Mouse (Mus musculus) left cerebral cortex, adult 8-10 months (tissue): ENCODE measurements around the gene Gm9999. TPM values are rescaled to one million over a fixed set of nuclear protein-coding genes. Genes with fewer than 3 reads are reported as not detected.

ENCODE experiments used
- DNase-seq, 2 experiments: peaks; one replicate each; pipeline ENCODE4 v3.0.0; 2022; ENCODE audit warnings: low spot score in 2 of 2
- total RNA-seq, 4 experiments: library from RNA; stranded (reverse); gene quantifications; 2 replicates each; pipeline ENCODE4 v1.2.4; 2022

Gene Gm9999
- total RNA-seq, 4 experiments from 2014 or later: not detected

GRCm38 (mm10) chr7:46999983-47000643 is 16.7 kb downstream of the Gm9999 start:
- DNase-seq: no peak

- no peak for DNase-seq
Observed at GRCm38 (mm10) chr7:47000644-47000983, 17.2 kb downstream of the Gm9999 start.

DNA sequence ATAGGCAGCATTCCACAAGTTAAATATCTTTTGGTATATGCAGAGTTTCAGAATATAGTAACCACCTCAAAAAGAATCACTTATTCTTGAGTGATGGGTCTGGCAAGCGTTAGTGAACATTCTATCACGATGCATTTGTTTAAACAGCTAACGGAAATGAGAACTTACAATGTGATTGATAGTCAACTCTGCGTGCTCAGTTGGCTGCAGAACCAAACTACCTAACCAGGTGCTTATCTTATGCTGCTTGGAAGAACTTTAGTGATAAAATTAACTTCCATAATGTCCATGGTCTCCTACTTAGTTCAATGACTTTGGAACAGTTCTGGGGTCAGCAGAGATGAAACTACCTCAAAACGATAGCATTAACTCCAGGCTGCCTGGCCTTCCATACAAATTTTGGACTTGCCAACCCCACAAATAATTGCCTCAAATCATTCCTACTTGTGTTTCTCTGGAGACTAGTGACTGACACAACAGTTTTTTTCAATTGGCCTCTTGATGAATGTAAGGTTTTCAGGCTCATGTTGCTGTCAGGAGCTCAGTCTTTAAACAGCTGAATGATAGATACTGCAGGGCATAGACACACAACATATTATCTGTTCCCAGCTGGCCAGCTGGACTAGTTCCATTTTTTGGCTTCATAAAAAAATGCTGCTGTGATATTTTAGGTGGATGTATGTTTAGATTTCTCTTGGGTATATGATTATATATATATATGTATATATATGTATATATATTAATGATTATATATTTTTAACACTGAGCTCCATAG is 17.9 kb downstream of the Gm9999 start:
- DNase-seq: no peak

DNA sequence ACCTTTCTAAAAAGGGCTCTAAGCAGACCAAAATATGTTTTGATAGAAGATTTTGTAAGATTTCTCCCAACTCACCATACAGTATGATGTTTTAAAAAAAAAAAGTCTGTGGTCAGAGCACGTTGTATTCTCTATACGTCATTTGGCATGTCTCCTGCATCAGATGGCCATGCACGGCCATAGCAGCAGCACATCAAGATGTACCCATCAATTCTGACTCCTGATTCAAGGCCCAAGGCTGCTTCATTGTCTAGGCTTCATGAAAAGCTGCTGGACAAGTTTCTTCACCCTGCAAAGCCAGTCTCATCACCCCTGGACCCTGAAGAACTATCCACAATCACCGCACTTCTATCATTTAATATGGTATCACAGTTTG is 18.5 kb downstream of the Gm9999 start:
- no peak for DNase-seq

GRCm38 (mm10) chr7:47003411-47004115 is 20.2 kb downstream of the Gm9999 start:
- DNase-seq: no peak

- DNase-seq: no peak
Observed at GRCm38 (mm10) chr7:47007109-47007780, 23.9 kb downstream of the Gm9999 start.

GRCm38 (mm10) chr7:47007818-47008167 is 24.4 kb downstream of the Gm9999 start:
- no peak for DNase-seq

DNA sequence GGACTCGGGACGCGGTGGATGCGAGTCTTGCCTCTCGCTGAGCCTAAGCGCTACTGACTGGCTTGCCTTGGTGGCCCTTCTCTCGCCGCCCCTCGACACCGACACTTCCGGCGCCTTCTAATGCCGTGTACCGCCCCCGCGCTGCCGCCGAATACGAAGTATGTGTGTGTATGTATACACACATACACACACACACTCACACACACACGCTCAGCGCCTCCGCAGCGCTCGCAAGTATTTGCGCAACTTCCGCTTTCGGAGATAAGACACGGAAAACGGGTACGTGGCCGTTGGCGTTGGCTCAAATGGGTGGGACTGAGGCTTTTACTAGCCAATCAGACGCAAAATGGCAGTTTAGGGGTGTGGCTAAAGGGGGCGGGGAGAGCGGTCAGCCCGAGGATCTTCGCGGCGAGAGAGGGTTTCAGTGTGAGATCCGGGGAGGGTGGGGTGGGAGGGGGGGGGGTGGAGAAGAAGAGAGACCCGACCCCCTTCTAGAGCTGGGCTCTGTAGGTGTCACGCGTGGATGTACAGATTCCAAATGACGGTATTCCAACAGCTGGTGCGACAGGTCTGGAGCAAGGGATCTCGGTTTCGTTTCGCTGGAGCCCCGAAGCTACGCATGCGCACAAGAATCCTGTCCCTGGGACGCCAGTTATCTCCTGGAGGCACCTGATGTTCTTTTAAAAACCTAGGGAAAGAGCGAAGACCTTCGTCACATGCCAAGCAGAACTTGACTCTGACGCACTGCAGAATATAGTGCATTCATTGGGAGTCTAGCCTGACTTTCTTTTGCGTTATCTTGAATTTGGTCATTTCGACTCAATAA is 25.0 kb downstream of the Gm9999 start, which contains the start of gene Spty2d1:
Spty2d1 (minus strand) TSS at position 244 of the 826 bp plus-strand sequence.
- DNase-seq: peak; percentile 99

DNA sequence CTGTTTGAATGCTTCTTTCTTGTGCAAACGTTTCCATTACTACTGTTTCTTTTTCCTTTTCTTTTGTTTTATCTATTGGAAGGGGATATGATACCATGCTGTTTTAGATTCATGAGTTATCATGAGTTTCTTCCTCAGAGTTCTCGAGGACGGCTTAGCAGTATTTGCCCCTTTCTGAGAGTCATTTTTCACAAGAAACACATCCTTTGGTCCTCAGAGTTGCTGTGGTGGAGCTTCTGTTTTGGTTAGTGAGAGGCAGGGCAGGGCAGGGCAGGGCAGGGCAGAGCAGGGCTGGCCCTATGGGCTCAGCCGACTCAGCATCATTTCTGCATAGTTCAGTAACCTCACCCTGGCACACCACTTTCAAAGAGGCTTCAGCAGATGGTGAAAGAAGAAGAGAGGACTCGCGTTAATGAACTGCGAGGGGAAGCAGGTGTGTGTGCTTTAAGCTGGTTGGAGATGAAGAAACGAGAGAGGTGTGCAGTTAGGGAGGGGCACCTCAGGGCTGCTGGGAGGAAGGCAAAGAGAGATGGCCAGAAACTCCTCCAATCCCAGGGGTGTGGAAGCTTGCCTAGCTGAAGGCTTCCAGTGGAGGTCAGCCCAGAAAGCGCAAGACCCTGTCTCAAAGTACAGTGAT is 29.9 kb downstream of the Gm9999 start:
- no peak for DNase-seq

DNA sequence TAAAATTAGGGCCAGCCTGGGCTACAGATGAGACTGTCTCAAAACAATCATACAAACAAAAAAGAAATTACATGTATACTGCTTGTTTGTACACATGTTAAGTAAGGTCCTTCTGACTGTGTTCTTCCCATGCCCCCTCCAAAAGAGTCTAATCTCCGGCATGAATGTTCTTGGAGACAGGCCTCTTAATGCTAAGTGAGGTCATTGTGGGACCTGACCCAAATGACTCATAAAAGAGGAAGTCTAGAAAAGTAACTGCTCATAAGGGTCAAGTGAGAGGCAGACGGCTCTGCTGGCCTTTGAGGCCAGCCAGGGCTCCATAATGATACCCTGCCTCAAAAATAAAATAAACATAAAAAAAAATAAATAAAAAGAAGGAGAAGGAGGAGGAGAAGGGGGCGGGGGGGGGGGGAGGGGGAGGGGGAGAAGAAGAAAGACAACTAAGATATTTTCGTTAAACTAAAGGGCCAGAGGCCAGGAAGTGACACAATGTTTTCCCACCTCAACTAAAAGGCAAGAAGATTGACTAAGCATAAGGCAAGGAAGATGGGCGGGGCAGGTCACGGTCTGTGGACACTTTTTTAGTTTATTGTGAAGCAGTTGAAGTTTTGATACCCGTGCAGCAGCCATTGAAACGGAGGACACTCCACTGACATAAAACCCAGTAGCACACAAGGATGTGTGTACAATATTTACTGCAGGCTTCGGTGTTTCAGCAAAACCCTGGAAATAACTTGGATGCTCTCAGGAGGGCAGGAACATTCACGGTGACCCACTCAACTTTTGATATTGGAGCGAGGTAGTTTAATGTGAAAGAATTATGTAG is 31.4 kb downstream of the Gm9999 start:
- DNase-seq: no peak

GRCm38 (mm10) chr7:47015390-47016065 is 32.1 kb downstream of the Gm9999 start:
- peak; percentile 56 to 76 for DNase-seq

- DNase-seq: no peak
Observed at GRCm38 (mm10) chr7:47016602-47017001, 33.2 kb downstream of the Gm9999 start.

- no peak for DNase-seq
Observed at GRCm38 (mm10) chr7:47017146-47017545, 33.8 kb downstream of the Gm9999 start.

GRCm38 (mm10) chr7:47019641-47020040 is 36.3 kb downstream of the Gm9999 start:
- DNase-seq: peak in 1 of 2 experiments; percentile 73

GRCm38 (mm10) chr7:47020956-47021355 is 37.6 kb downstream of the Gm9999 start:
- DNase-seq: no peak

DNA sequence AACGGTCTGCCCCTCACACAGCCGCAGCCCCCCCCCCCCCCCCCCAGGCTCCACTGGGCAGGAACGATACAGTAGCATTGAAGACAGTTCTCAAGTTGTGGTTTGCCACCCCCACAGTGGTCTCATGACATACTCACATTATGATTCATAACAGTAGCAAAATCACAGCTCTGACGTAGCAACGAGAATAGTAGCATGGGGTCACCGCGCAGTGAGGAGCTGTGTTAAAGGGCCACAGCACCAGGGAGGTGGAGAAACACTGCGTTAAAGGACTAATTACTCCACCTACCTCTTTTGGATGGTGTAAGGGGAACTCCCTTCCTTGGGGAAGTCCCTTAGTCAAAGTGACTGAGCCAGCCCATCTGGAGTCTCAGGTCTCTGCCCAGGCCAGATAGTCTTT is 39.1 kb downstream of the Gm9999 start:
- DNase-seq: no peak

DNA sequence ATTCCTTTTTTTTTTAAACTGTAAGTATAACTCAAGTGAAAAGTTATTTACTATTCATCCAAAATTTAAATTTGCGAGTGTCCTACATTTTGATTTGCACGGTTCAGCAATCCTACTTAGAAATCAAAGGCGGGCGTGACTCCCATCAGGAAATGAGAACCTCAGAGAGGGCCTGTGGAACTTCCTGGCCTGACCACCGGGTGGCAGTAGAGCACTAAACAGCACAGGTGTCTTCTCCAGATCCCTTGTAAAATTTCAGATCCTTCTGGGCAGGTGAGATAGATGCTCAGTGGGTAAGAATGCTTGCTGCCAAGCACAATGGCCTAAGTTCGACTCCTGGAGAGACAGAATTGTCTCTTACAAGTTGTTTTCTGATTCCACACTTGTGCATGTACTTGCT is 40.1 kb downstream of the Gm9999 start:
- peak; percentile 43 to 87 for DNase-seq

DNA sequence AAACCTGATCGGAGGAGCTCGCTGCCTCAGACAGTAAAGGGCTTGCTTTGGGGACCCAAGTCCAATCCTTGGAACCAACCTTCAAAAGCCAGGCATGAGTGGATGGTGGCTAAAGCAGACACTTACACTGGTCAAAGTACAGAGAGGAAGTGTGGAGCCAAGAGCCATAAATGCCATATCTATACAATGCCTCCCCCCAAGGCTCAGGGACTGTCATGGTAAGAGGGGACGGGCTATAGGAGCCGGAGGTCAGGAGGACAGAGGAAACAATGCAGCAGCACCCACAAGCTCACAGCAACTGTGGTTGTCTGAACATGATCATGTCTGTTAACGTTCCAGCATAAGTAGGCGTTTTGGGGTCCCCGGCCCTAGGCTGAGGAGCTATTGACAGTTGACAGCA is 41.1 kb downstream of the Gm9999 start:
- DNase-seq: no peak

GRCm38 (mm10) chr7:47025429-47025828 is 42.0 kb downstream of the Gm9999 start:
- no peak for DNase-seq
